Mouse (Mus musculus) CH12.LX (cell line): Measurements from ENCODE around the gene Gm20388. TPM values are rescaled to one million over a fixed set of nuclear protein-coding genes. Genes with fewer than 3 reads are reported as not detected.
"Not testable (repeated sequence)": the region's sequence is repeated elsewhere in the genome, so short reads cannot be mapped to it uniquely, and the experiment has no call there.

ENCODE experiments used
- DNase-seq: peaks from one replicate; pipeline ENCODE4 v3.0.0-alpha.2; 2013; ENCODE audit errors: extremely low read depth
- H3K27ac ChIP-seq: 2 replicates; pipeline ENCODE4 v1.5.1; 2012; ENCODE audit warnings: low read depth, mild to moderate bottlenecking, control low read depth, moderate library complexity; ENCODE audit not compliant: insufficient read depth
- H3K27me3 ChIP-seq: replicated peaks from 2 replicates; pipeline ENCODE3; 2012; ENCODE audit warnings: inconsistent platforms
- H3K36me3 ChIP-seq, 2 experiments: replicated peaks in 1 of 2; 2 replicates each; pipeline versions ENCODE3 to v1.6.1; 2012; ENCODE audit warnings: inconsistent platforms in 1 of 2, low read length in 1 of 2, mild to moderate bottlenecking in 1 of 2, mixed read lengths in 1 of 2, moderate library complexity in 1 of 2; ENCODE audit not compliant: control insufficient read depth in 1 of 2, insufficient read depth in 1 of 2
- H3K4me1 ChIP-seq, 2 experiments: 2 replicates each; pipeline ENCODE4 v1.6.1; 2012; ENCODE audit warnings: inconsistent platforms in 1 of 2, moderate library complexity in 1 of 2; ENCODE audit not compliant: insufficient read depth in 2 of 2, control insufficient read depth in 1 of 2
- H3K4me2 ChIP-seq: 2 replicates; pipeline ENCODE4 v1.6.1; 2012; ENCODE audit warnings: low read depth, mild to moderate bottlenecking, control low read depth; ENCODE audit not compliant: poor library complexity, insufficient read depth, severe bottlenecking
- H3K4me3 ChIP-seq, 3 experiments: fragments of 150-350 bp in 1 of 3; sonication (generic) in 1 of 3; replicated peaks in 1 of 3; 2 replicates each; pipeline versions ENCODE3 to v1.5.1; 2011 to 2012; ENCODE audit warnings: low read depth in 2 of 3, low read length in 2 of 3, mild to moderate bottlenecking in 2 of 3, moderate library complexity in 2 of 3, control low read depth in 1 of 3, improper control_type of control experiment in 1 of 3, inconsistent platforms in 1 of 3, mixed read lengths in 1 of 3; ENCODE audit not compliant: poor library complexity in 1 of 3
- H3K79me2 ChIP-seq: replicated peaks from 2 replicates; pipeline ENCODE4 v1.6.1; 2012; ENCODE audit warnings: mild to moderate bottlenecking, moderate library complexity; ENCODE audit not compliant: control insufficient read depth, poor library complexity, insufficient read depth, severe bottlenecking; ENCODE audit errors: extremely low read depth
- H3K9ac ChIP-seq: 2 replicates; pipeline ENCODE4 v1.6.1; 2012; ENCODE audit warnings: low read depth, mild to moderate bottlenecking, control low read depth, moderate library complexity; ENCODE audit not compliant: insufficient read depth
- H3K9me3 ChIP-seq: replicated peaks from 2 replicates; pipeline ENCODE3; 2012; ENCODE audit warnings: low read length, inconsistent platforms, mixed read lengths
- CHD2 ChIP-seq: IDR thresholded peaks from 2 replicates; pipeline ENCODE4 v1.6.1; 2011; ENCODE audit warnings: low read length, improper control_type of control experiment
- E2F4 ChIP-seq: IDR thresholded peaks from 2 replicates; pipeline ENCODE4 v1.6.1; 2011; ENCODE audit warnings: low read depth, low read length, improper control_type of control experiment; ENCODE audit not compliant: insufficient replicate concordance
- ETS1 ChIP-seq: conservative IDR thresholded peaks from 2 replicates; pipeline ENCODE4 v1.6.1; 2012; ENCODE audit warnings: low read depth, mild to moderate bottlenecking, inconsistent platforms, low read length, improper control_type of control experiment, moderate library complexity
- GABPA ChIP-seq: IDR thresholded peaks from 2 replicates; pipeline ENCODE4 v1.6.1; 2012; ENCODE audit warnings: low read depth, low read length, improper control_type of control experiment, inconsistent platforms; ENCODE audit not compliant: insufficient replicate concordance
- HCFC1 ChIP-seq: IDR thresholded peaks from 2 replicates; pipeline ENCODE4 v1.6.1; 2012; ENCODE audit warnings: low read depth, mild to moderate bottlenecking, inconsistent platforms, low read length, improper control_type of control experiment
- JUN ChIP-seq: IDR thresholded peaks from 2 replicates; pipeline ENCODE4 v1.6.1; 2011; ENCODE audit warnings: low read depth, mild to moderate bottlenecking, low read length, improper control_type of control experiment, moderate library complexity; ENCODE audit not compliant: insufficient read depth
- JUND ChIP-seq: conservative IDR thresholded peaks from 2 replicates; pipeline ENCODE4 v1.6.1; 2011; ENCODE audit warnings: low read depth, low read length, improper control_type of control experiment
- KAT2A ChIP-seq: IDR thresholded peaks from 2 replicates; pipeline ENCODE4 v1.6.1; 2012; ENCODE audit warnings: low read length, improper control_type of control experiment, inconsistent platforms; ENCODE audit not compliant: insufficient replicate concordance
- MEF2A ChIP-seq: IDR thresholded peaks from 2 replicates; pipeline ENCODE4 v1.6.1; 2014; ENCODE audit warnings: low read depth, mild to moderate bottlenecking, inconsistent platforms, low read length, improper control_type of control experiment, borderline replicate concordance
- MXI1 ChIP-seq: IDR thresholded peaks from 2 replicates; pipeline ENCODE4 v1.6.1; 2011; ENCODE audit warnings: mild to moderate bottlenecking, low read depth, low read length, improper control_type of control experiment
- MYC ChIP-seq: IDR thresholded peaks from 2 replicates; pipeline ENCODE4 v1.6.1; 2011; ENCODE audit warnings: low read depth, mild to moderate bottlenecking, improper control_type of control experiment, low read length
- NELFE ChIP-seq: IDR thresholded peaks from 2 replicates; pipeline ENCODE4 v1.6.1; 2011; ENCODE audit warnings: low read depth, low read length, improper control_type of control experiment
- NRF1 ChIP-seq: IDR thresholded peaks from 2 replicates; pipeline ENCODE4 v1.6.1; 2014; ENCODE audit warnings: low read depth, mild to moderate bottlenecking, inconsistent platforms, low read length, improper control_type of control experiment, moderate library complexity
- POLR2A ChIP-seq: IDR thresholded peaks from 2 replicates; pipeline ENCODE4 v1.6.1; 2011; ENCODE audit warnings: low read depth, mild to moderate bottlenecking, improper control_type of control experiment, low read length
- SMC3 ChIP-seq: IDR thresholded peaks from 2 replicates; pipeline ENCODE4 v1.6.1; 2011; ENCODE audit warnings: low read depth, low read length, improper control_type of control experiment
- UBTF ChIP-seq: IDR thresholded peaks from 2 replicates; pipeline ENCODE4 v1.6.1; 2012; ENCODE audit warnings: low read depth, mild to moderate bottlenecking, inconsistent platforms, low read length, improper control_type of control experiment, moderate library complexity
- ZMIZ1 ChIP-seq: IDR thresholded peaks from 2 replicates; pipeline ENCODE4 v1.6.1; 2012; ENCODE audit warnings: low read depth, mild to moderate bottlenecking, inconsistent platforms, low read length, improper control_type of control experiment
- ZNF384 ChIP-seq: IDR thresholded peaks from 2 replicates; pipeline ENCODE4 v1.6.1; 2012; ENCODE audit warnings: low read depth, low read length, improper control_type of control experiment, inconsistent platforms
- dilution Hi-C: fragments of 300-500 bp; cut with MboI; formaldehyde crosslinking; loops from 2 replicates; pipeline ENCODE4 v1.14.3; 2020; ENCODE audit warnings: low sequenced_read_pairs; ENCODE audit not compliant: extremely low pct_unique_long_range_greater_than_20kb, extremely low pct_ligation_motif_present
- in situ Hi-C: fragments of 300-500 bp; cut with MboI; formaldehyde crosslinking; loops from 3 replicates; pipeline ENCODE4 v1.14.3; 2019; ENCODE audit warnings: low sequenced_read_pairs, low pct_ligation_motif_present, low pct_unique_long_range_greater_than_20kb, mixed read lengths
- polyA plus RNA-seq: library from polyadenylated mRNA; unstranded; fragments of >175 nt; gene quantifications from 2 replicates; pipeline ENCODE4 v1.2.1, GENCODE M21; 2012; ENCODE audit warnings: low read depth; ENCODE audit not compliant: insufficient read length
- total RNA-seq, 2 experiments: library from RNA; depleted of rRNA; stranded (reverse); fragments of 300-350 nt in 1 of 2; fragments of >200 nt in 1 of 2; gene quantifications; 2 replicates each; pipeline ENCODE4 v1.2.3; 2012 to 2014

Gene Gm20388
- total and polyA plus RNA-seq, 3 experiments, result 14.8 to 26.3 (median 22.2) TPM

GRCm38 (mm10) chr8:123101735-123102685, 3191.4 kb downstream of the Gm20388 start, which contains the start of gene Rpl13 (continued):
- TF ChIP-seq JUN (peak; percentile 54; the same call in 1 of the 2 replicates), CHD2 (peak; percentile 37), UBTF (0 out of 2 replicates have a peak, but pooled peaks have one; percentile 6), NRF1 (no peak), MYC (peak; percentile 74), HCFC1 (peak; percentile 90), MEF2A (0 out of 2 replicates have a peak, but pooled peaks have one; percentile 5), KAT2A (peak; percentile 86; the same call in 1 of the 2 replicates), ZMIZ1 (peak; percentile 96), ZNF384 (no peak; the same call in 1 of the 2 replicates)

GRCm38 (mm10) chr8:123102855-123103254, 3192.2 kb downstream of the Gm20388 start:
- H3K4me2 ChIP-seq, DNase-seq, H3K27me3 ChIP-seq, dilution Hi-C loops, H3K9me3 ChIP-seq: not testable (repeated sequence)
- Histone ChIP-seq H3K9ac (peak overlapping the region; percentile 97), H3K36me3 (peaks cover 29 to 39% of the 10 kb centered on the region in 2 experiments), H3K27ac (peak overlapping the region; percentile 72), H3K4me1 (peaks cover 3 to 18% of the 10 kb centered on the region in 2 experiments), H3K79me2 (peaks cover 22% of the 10 kb centered on the region), H3K4me3 (peak overlapping the region; percentile 90 to 99 (median 97))
- in situ Hi-C loops, result loop anchor here (10.0 kb wide), 1 partner anchor 198 kb away; no protein-coding TSS in a partner anchor

- peaks cover 3 to 18% of the 10 kb centered on the region in 2 experiments for H3K4me1 ChIP-seq
- in situ Hi-C loops, result loop anchor here (10.0 kb wide), 1 partner anchor 198 kb away; no protein-coding TSS in a partner anchor
- TF ChIP-seq ETS1 (no peak), ZMIZ1 (no peak), HCFC1 (no peak), MEF2A (no peak), NELFE (no peak), NRF1 (no peak), SMC3 (no peak), JUND (no peak), MXI1 (no peak), E2F4 (no peak), POLR2A (no peak; the same call in 1 of the 2 replicates), GABPA (no peak)
- H3K9me3 ChIP-seq, result no peaks in the 10 kb centered on the region
- H3K9ac ChIP-seq, result peak overlapping the region; percentile 97
- peaks cover 22% of the 10 kb centered on the region for H3K79me2 ChIP-seq
- H3K27ac ChIP-seq, result peak overlapping the region; percentile 72
- dilution Hi-C loops, result no loop called here
- H3K27me3 ChIP-seq, result no peaks in the 10 kb centered on the region
- peak overlapping the region; percentile 90 to 99 (median 97) for H3K4me3 ChIP-seq
- H3K4me2 ChIP-seq, result peak overlapping the region; percentile 96
- H3K36me3 ChIP-seq, result peaks cover 27 to 35% of the 10 kb centered on the region in 2 experiments
- peak; percentile 24 for DNase-seq
These were observed 3192.6 kb downstream of the Gm20388 start for GRCm38 (mm10) chr8:123103285-123103684.
